Mouse (Mus musculus): Measurements from ENCODE around the gene 2900026A02Rik. TPM values are rescaled to one million over a fixed set of nuclear protein-coding genes. Genes with fewer than 3 reads are reported as not detected.

Gene 2900026A02Rik
- total RNA-seq, 2 experiments from 2014 or later: 55.4 to 56.9 TPM

- DNase-seq (ENCODE audit: low spot score in 2 of 2): no peak
Observed at GRCm38 (mm10) chr5:113175976-113176375, 45.1 kb downstream of the 2900026A02Rik start.

- DNase-seq (ENCODE audit: low spot score in 2 of 2): no peak
Observed at GRCm38 (mm10) chr5:113174916-113175692, 45.9 kb downstream of the 2900026A02Rik start.

GRCm38 (mm10) chr5:113173318-113173717 is 47.7 kb downstream of the 2900026A02Rik start:
- DNase-seq (ENCODE audit: low spot score in 2 of 2): peak; percentile 81 to 87

- no peak for DNase-seq (ENCODE audit: low spot score in 2 of 2)
Observed at GRCm38 (mm10) chr5:113171968-113172578, 49.0 kb downstream of the 2900026A02Rik start.

- peak; percentile 16 to 23 for DNase-seq (ENCODE audit: low spot score in 2 of 2)
Observed at GRCm38 (mm10) chr5:113170064-113170754, 50.8 kb downstream of the 2900026A02Rik start.

GRCm38 (mm10) chr5:113167733-113168132 is 53.3 kb downstream of the 2900026A02Rik start:
- DNase-seq (ENCODE audit: low spot score in 2 of 2): peak; percentile 62 to 69

GRCm38 (mm10) chr5:113165481-113165880 is 55.6 kb downstream of the 2900026A02Rik start:
- peak; percentile 71 for DNase-seq (ENCODE audit: low spot score in 2 of 2)

- DNase-seq (ENCODE audit: low spot score in 2 of 2): peak; percentile 72 to 78
Observed at GRCm38 (mm10) chr5:113164873-113165441, 56.1 kb downstream of the 2900026A02Rik start.

GRCm38 (mm10) chr5:113164448-113164847 is 56.6 kb downstream of the 2900026A02Rik start:
- no peak for DNase-seq (ENCODE audit: low spot score in 2 of 2)

- no peak for DNase-seq (ENCODE audit: low spot score in 2 of 2)
Observed at GRCm38 (mm10) chr5:113163116-113163515, 57.9 kb downstream of the 2900026A02Rik start.

- no peak for DNase-seq (ENCODE audit: low spot score in 2 of 2)
Observed at GRCm38 (mm10) chr5:113162699-113163098, 58.3 kb downstream of the 2900026A02Rik start.

- DNase-seq (ENCODE audit: low spot score in 2 of 2): no peak
Observed at GRCm38 (mm10) chr5:113161576-113161975, 59.5 kb downstream of the 2900026A02Rik start.

GRCm38 (mm10) chr5:113160320-113160719 is 60.7 kb downstream of the 2900026A02Rik start:
- DNase-seq (ENCODE audit: low spot score in 2 of 2): no peak

GRCm38 (mm10) chr5:113158759-113159355 is 62.2 kb downstream of the 2900026A02Rik start:
- no peak for DNase-seq (ENCODE audit: low spot score in 2 of 2)

- no peak for DNase-seq (ENCODE audit: low spot score in 2 of 2)
Observed at GRCm38 (mm10) chr5:113157588-113157987, 63.4 kb downstream of the 2900026A02Rik start.

GRCm38 (mm10) chr5:113157006-113157405 is 64.0 kb downstream of the 2900026A02Rik start:
- DNase-seq (ENCODE audit: low spot score in 2 of 2): no peak

GRCm38 (mm10) chr5:113155133-113155532 is 65.9 kb downstream of the 2900026A02Rik start:
- DNase-seq (ENCODE audit: low spot score in 2 of 2): peak; percentile 91

GRCm38 (mm10) chr5:113154441-113154840 is 66.6 kb downstream of the 2900026A02Rik start:
- DNase-seq (ENCODE audit: low spot score in 2 of 2): no peak

- no peak for DNase-seq (ENCODE audit: low spot score in 2 of 2)
Observed at GRCm38 (mm10) chr5:113153508-113153830, 67.6 kb downstream of the 2900026A02Rik start.

- no peak for DNase-seq (ENCODE audit: low spot score in 2 of 2)
Observed at GRCm38 (mm10) chr5:113152663-113153507, 68.2 kb downstream of the 2900026A02Rik start.
